Mouse (Mus musculus): ENCODE results near the gene Arpc5l. TPM values are rescaled to one million over a fixed set of nuclear protein-coding genes. Genes with fewer than 3 reads are reported as not detected.
A peak's percentile ranks its signal among the peaks of the same experiment; 100 is the strongest.

Arpc5l gene
- polyA plus RNA-seq (2015; fragmentation: Nextera tagmentation; extraction: Ambion mirVana): 135 TPM in 2 replicates

DNA sequence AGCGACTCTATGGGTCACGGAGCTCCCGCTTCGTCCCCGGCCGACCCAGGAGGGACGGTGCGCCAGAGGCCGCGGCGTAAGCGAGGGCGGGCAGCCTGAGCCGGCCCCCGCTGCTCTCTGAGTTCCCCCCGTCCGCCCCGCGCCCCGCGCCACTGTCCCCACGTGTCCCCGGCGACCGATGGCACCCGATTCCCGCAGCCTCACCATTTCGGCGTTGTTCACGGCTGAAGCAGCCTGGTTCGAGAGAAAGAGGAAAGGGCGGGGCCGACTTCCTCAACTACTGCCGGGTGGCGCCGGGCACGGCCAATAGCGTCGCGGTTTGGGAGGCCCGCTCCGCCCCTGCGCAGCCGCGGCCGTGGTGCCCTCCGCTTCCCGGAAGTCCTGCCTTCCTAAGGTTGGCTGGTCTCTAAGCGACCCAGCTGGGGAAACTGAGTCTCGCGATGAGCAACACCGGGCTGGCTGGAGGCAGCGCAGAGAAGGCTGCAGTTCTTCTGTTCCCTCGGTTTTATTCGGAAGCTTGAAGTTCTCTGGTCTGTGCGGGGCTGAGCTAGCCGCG is at the start of gene Arpc5l:
TSS of gene Arpc5l (plus strand) at position 469 of the 556 bp plus-strand sequence.
- Histone ChIP-seq H3K4me1 (replicated peaks) (peaks cover 54% of the 10 kb centered on the region), H3K27ac (peak within 1 kb of the TSS; percentile 94), H3K9me3 (no peaks in the 10 kb centered on the region), H3K36me3 (peaks cover 40% of the 10 kb centered on the region), H3K27me3 (no peaks in the 10 kb centered on the region), H3K4me3 (peak within 1 kb of the TSS; percentile 61), H3K4me2 (peak within 1 kb of the TSS; percentile 95), H3K9ac (peak within 1 kb of the TSS; percentile 92)
- ATAC-seq (ENCODE audit: low FRiP score): peak; percentile 87
- under 1% methylated on average over 51 of the region's 58 CpGs for WGBS

DNA sequence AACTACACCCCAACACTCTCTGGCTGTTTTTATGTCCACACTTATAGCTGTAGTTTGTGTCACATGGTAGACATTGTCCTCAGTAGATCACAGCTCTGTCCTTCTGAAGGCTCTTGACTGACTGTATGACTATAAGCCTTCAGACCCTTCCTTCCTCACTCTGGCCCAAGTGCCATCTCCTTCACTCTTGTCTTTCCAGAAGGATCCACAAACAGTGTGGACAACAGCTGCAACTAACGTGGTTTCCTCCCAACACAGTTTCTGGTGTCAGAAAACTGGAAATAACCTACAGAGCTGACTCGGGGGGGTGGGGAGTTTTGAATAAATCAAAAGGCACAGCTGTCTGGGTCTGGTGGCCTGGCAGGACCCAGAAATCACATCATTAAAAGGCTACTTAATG is 49.1 kb upstream of the Arpc5l start:
- Histone ChIP-seq H3K27me3 (no peaks in the 10 kb centered on the region), H3K9me3 (no peaks in the 10 kb centered on the region), H3K4me2 (no peak overlapping the region), H3K4me3 (no peak overlapping the region), H3K36me3 (no peaks in the 10 kb centered on the region), H3K9ac (no peak overlapping the region), H3K27ac (no peak overlapping the region), H3K4me1 (replicated peaks) (peaks cover 4% of the 10 kb centered on the region; the same call in 1 of the 2 replicates)
- no peak for ATAC-seq (ENCODE audit: low FRiP score)
- WGBS: 79% methylated on average over 2 of the region's 2 CpGs

DNA sequence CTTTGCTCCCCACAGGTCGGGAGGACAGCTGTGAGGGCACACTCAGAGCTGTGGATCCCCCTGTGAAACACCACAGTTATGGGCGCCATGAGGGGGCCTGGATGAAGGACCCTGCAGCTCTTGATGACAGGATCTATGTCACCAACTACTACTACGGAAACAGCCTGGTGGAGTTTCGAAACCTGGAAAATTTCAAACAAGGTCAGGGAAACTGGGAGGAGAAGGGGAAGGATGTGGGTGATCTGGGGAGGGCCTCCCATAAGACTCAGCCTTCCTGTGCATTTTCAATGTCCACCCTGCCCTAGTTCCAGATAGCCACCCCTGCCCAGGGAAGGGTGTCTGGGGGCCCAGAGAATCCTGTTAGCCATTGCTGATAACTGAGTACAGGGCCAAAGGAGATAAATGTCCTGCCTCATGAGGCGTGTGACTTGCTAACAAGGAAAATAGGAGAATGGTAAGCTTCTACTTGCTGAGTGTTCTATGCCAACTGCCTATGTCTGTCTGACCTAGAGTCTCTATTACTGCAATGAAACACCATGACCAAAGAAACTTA is 47.4 kb upstream of the Arpc5l start:
- Histone ChIP-seq H3K36me3 (no peaks in the 10 kb centered on the region), H3K4me2 (no peak overlapping the region), H3K4me3 (no peak overlapping the region), H3K27ac (no peak overlapping the region), H3K4me1 (replicated peaks) (peaks cover 4% of the 10 kb centered on the region; the same call in 1 of the 2 replicates), H3K27me3 (no peaks in the 10 kb centered on the region), H3K9ac (no peak overlapping the region), H3K9me3 (no peaks in the 10 kb centered on the region)
- WGBS: 93% methylated on average over 5 of the region's 5 CpGs
- no peak for ATAC-seq (ENCODE audit: low FRiP score)

DNA sequence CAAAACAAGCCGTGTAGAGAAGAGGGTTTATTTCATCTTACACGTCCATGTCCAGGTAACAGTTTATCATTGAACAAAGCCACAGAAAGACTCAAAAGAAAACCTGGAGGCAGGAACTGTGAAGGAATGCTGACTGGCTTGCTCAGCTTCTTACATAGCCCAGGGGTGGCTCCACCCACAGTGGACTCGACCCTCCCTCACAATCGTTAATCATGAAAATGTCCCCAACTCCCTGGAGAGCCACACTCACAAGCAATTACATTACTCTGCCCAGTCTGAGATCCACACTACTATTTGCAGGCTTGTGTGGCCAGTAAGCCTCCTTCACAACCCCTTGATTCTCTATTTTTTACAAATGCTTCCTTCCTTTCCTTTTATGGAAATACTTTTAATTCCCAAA is 41.0 kb upstream of the Arpc5l start:
- H3K36me3 ChIP-seq: no peaks in the 10 kb centered on the region
- no peaks in the 10 kb centered on the region for H3K9me3 ChIP-seq
- 34% methylated on average over 4 of the region's 4 CpGs for WGBS
- H3K27me3 ChIP-seq: no peaks in the 10 kb centered on the region
- H3K4me3 ChIP-seq: no peak overlapping the region
- H3K4me2 ChIP-seq: no peak overlapping the region
- no peak overlapping the region for H3K27ac ChIP-seq
- H3K9ac ChIP-seq: no peak overlapping the region
- no peaks in the 10 kb centered on the region for H3K4me1 ChIP-seq (replicated peaks)
- ATAC-seq (ENCODE audit: low FRiP score): no peak

DNA sequence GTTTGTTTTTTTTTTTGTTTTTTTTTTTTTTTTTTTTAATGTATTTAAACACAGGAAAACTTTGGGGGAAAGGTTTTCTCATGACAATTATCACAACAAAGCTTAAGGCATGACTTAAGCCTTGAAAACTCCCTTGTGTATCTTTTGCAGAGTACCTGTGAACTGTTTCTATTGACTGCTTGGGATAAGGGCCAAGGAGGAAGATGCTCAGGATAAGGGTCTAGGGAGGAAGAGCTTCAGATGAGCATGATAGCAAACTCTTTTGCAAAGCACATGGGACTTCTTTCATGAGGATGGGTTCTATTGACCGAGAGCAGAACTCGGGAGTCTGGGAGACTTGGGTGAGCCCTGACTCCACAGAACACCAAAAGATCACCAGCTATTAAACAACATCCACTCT is 35.5 kb upstream of the Arpc5l start:
- H3K27ac ChIP-seq: no peak overlapping the region
- H3K9me3 ChIP-seq: no peaks in the 10 kb centered on the region
- no peak overlapping the region for H3K4me3 ChIP-seq
- H3K4me1 ChIP-seq (replicated peaks): no peaks in the 10 kb centered on the region
- no peak for ATAC-seq (ENCODE audit: low FRiP score)
- H3K4me2 ChIP-seq: no peak overlapping the region
- WGBS: 92% methylated on average over 2 of the region's 2 CpGs
- no peaks in the 10 kb centered on the region for H3K36me3 ChIP-seq
- no peaks in the 10 kb centered on the region for H3K27me3 ChIP-seq
- no peak overlapping the region for H3K9ac ChIP-seq

DNA sequence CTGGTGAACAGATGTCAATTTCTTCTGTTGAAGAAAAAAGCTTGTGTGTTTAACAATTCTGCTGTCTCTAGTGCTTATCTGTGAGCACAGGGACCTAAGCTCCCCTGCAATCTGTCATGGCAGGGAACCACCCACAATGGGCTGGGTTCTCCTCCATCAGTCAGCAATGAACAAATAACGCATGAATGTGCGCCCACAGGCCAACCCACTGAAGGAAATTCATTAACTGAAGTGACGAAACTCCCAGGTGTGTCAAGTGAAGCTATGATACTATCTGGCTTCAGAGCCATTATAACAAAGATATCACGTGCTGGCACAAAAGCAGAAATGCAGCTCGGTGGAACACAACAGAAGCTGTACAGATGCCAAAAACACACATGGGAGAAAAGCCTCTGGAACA is 35.1 kb upstream of the Arpc5l start:
- H3K4me3 ChIP-seq: no peak overlapping the region
- ATAC-seq (ENCODE audit: low FRiP score): no peak
- H3K4me1 ChIP-seq (replicated peaks): no peaks in the 10 kb centered on the region
- H3K36me3 ChIP-seq: no peaks in the 10 kb centered on the region
- H3K9ac ChIP-seq: no peak overlapping the region
- no peak overlapping the region for H3K4me2 ChIP-seq
- H3K27ac ChIP-seq: no peak overlapping the region
- WGBS: 84% methylated on average over 5 of the region's 5 CpGs
- no peaks in the 10 kb centered on the region for H3K27me3 ChIP-seq
- no peaks in the 10 kb centered on the region for H3K9me3 ChIP-seq

DNA sequence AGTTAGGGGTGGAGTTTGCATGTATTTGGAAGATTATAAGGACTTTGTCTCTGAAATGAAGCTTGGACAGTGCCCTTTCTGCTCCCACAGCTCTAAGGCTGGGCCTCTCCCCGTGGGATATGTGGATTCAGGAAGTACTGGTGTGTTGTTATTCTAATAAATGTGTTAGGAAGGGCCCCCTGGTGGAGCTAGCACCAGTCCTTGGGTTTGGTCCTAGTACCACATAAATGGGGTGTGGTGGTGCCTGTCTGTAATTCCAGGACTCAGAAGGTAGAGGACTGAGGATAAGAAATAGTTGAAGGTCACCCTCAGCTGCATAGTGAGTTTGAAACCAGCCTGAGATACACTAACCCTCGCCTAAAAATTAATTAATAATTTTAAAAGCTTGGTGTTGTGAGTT is 31.9 kb upstream of the Arpc5l start:
- H3K9me3 ChIP-seq: no peaks in the 10 kb centered on the region
- ATAC-seq (ENCODE audit: low FRiP score): no peak
- WGBS: 38% methylated on average over 2 of the region's 2 CpGs

DNA sequence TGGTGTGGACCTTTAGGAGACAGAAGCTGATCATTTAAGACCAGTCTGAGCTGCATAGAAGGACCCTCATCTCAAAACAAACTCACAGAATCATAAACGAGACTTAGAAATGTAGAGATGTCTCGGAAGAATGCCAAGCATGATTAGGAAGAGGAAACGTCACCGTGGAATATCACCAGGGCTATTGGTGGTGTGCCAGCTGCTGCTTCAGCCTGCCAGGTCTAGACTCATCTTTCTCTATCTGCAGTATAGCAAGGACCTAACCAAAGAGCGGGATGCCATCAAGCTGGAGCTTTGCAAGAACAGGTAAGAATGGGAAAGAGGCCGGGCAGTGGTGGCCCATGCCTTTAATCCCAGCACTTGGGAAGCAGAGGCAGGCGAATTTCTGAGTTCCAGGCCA is 31.4 kb upstream of the Arpc5l start:
- no peak for ATAC-seq (ENCODE audit: low FRiP score)
- Histone ChIP-seq H3K9ac (no peak overlapping the region), H3K36me3 (no peaks in the 10 kb centered on the region), H3K9me3 (no peaks in the 10 kb centered on the region), H3K4me3 (no peak overlapping the region), H3K27me3 (no peaks in the 10 kb centered on the region), H3K4me2 (no peak overlapping the region), H3K27ac (no peak overlapping the region), H3K4me1 (replicated peaks) (no peaks in the 10 kb centered on the region)
- 86% methylated on average over 7 of the region's 7 CpGs for WGBS

More for the DNA sequence above, 31.9 kb upstream of the Arpc5l start:
- Histone ChIP-seq H3K4me3 (no peak overlapping the region), H3K27ac (no peak overlapping the region), H3K36me3 (no peaks in the 10 kb centered on the region), H3K27me3 (no peaks in the 10 kb centered on the region), H3K4me1 (replicated peaks) (no peaks in the 10 kb centered on the region), H3K9ac (no peak overlapping the region), H3K4me2 (no peak overlapping the region)

DNA sequence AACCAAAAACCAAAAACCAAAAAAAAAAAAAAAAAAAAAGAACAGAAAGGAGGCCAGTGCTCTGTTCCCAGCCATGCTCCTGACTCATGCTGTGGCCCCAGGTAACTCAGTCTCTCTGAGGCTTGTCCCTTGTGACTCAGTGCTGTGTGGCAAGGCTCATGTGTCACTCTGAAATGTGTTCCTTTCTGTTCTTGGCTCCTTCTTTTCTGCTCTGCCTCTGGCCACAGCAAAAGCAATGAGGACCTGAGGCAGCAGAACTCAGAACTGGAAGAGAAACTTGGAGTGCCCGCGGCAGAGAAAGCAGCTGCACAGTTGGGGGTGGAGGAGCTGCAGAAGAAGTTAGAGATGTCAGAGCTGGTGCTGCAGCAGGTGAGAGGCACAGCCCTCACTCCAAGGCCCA is 31.0 kb upstream of the Arpc5l start:
- H3K9ac ChIP-seq: no peak overlapping the region
- WGBS: 60% methylated on average over 2 of the region's 2 CpGs
- H3K36me3 ChIP-seq: no peaks in the 10 kb centered on the region

DNA sequence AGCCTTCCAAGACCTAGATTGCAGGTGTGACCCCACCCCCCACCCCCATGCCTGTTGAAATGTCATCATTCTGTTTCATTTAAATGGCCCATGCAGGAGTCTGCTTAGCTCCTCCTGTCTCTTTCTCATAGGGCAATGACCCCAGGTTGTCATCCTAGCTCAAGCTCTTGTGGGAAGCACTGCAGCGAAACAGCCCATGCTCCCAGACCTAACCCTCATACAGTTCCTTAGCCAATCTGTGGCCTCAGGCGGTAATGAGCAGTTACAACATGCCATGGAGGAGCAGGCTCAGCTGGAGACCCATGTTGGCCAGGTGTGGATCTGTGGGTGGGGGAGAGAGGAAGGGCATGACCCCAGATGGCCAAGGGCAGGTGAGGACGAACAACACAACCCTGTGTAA is 30.0 kb upstream of the Arpc5l start:
- 82% methylated on average over 3 of the region's 3 CpGs for WGBS
- no peaks in the 10 kb centered on the region for H3K36me3 ChIP-seq
- H3K4me2 ChIP-seq: no peak overlapping the region
- no peaks in the 10 kb centered on the region for H3K27me3 ChIP-seq
- H3K4me3 ChIP-seq: no peak overlapping the region
- no peak overlapping the region for H3K9ac ChIP-seq
- H3K27ac ChIP-seq: no peak overlapping the region
- H3K4me1 ChIP-seq (replicated peaks): no peaks in the 10 kb centered on the region
- ATAC-seq (ENCODE audit: low FRiP score): no peak
- H3K9me3 ChIP-seq: no peaks in the 10 kb centered on the region

More for the DNA sequence above, 31.0 kb upstream of the Arpc5l start:
- Histone ChIP-seq H3K27me3 (no peaks in the 10 kb centered on the region), H3K4me3 (no peak overlapping the region), H3K9me3 (no peaks in the 10 kb centered on the region), H3K4me2 (no peak overlapping the region), H3K27ac (no peak overlapping the region), H3K4me1 (replicated peaks) (no peaks in the 10 kb centered on the region)
- no peak for ATAC-seq (ENCODE audit: low FRiP score)

DNA sequence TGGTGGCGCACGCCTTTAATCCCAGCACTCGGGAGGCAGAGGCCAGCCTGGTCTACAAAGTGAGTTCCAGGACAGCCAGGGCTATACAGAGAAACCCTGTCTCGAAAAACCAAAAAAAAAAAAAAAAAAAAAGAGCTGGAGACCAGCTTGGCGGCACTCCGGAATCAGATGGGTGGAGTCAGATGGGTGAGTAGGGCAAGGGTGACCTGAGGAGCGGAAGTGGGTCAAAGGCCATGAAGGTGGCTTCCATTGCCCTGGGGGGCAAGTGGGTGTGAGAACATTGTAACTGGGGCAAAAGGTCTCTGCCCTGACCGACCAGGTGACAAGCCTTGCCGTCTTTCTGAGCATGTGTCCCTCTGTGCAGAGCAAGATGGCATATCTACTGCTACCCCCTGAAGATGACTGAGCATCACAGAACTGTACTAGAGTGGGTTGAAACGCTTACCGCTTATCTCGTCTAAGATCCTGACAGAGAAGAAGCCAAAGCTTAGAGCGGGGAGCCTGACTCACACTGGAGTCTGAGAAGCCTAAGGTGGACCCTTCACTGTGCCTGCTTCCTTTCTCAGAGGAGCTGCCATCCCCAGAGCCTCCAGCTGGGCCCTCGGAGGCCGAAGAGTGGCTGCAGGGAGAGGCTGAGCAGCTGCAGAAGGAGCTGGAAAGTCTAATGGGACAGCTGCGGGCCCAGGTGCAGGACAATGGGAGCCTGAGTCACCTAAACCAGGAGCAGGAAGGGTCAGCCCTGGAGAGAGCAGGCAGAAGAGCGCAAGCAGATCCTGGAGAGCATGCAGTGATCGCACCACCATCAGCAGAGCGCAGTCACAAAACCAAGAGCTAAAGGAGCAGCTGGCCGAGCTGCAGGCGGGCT is 29.0 kb upstream of the Arpc5l start:
- Histone ChIP-seq H3K27me3 (no peaks in the 10 kb centered on the region), H3K9ac (no peak overlapping the region), H3K27ac (no peak overlapping the region), H3K4me3 (no peak overlapping the region), H3K4me2 (no peak overlapping the region), H3K4me1 (replicated peaks) (no peaks in the 10 kb centered on the region), H3K36me3 (no peaks in the 10 kb centered on the region), H3K9me3 (no peaks in the 10 kb centered on the region)
- ATAC-seq (ENCODE audit: low FRiP score): no peak
- WGBS: 83% methylated on average over 20 of the region's 21 CpGs

DNA sequence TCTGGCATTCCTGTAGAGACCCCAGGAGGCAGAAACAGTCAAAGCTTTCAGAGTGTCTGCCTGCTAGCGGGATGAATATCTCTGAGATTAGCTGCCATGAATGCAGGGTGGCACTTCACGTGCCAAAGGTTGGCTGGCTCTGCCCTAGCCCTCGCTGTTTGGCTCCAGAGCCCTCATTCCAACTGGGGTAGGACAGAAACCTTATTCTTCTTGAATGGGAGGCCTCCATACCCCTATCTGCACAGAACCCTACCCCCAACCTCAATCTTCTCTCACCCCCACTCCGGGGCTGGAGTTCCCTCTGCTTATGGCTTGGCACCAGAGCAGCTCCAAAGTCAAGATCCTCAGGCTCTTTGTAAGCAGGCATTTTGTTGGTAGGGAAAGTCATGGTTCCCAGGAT is 27.3 kb upstream of the Arpc5l start:
- H3K27ac ChIP-seq: no peak overlapping the region
- H3K4me3 ChIP-seq: no peak overlapping the region
- ATAC-seq (ENCODE audit: low FRiP score): no peak
- no peaks in the 10 kb centered on the region for H3K36me3 ChIP-seq
- H3K27me3 ChIP-seq: no peaks in the 10 kb centered on the region
- no peaks in the 10 kb centered on the region for H3K9me3 ChIP-seq
- no peak overlapping the region for H3K9ac ChIP-seq
- WGBS: 57% methylated on average over 4 of the region's 4 CpGs
- H3K4me1 ChIP-seq (replicated peaks): no peaks in the 10 kb centered on the region
- H3K4me2 ChIP-seq: no peak overlapping the region

Measured in hindbrain, embryonic 13.5 days (tissue).